Mouse (Mus musculus) limb, embryonic 12.5 days (tissue): ENCODE measurements around the gene Dsn1. TPM values are rescaled to one million over a fixed set of nuclear protein-coding genes. Genes with fewer than 3 reads are reported as not detected.
A peak's percentile ranks its signal among the peaks of the same experiment; 100 is the strongest.

Source experiments
- ATAC-seq: fragments of 200-750 bp; cut with Nextera tagmentation; 2 replicates; pipeline ENCODE4 v1.8.0; 2017; ENCODE audit warnings: low read depth, moderate TSS enrichment; ENCODE audit not compliant: insufficient number of reproducible peaks, insufficient read depth, low FRiP score, low TSS enrichment
- H3K27ac ChIP-seq: fragments of 300-500 bp; sonication (generic); 2 replicates; pipeline ENCODE4 v1.5.1; 2016; ENCODE audit warnings: mild to moderate bottlenecking, moderate library complexity
- H3K27me3 ChIP-seq: fragments of 300-500 bp; sonication (generic); 2 replicates; pipeline ENCODE4 v1.6.1; 2016; ENCODE audit warnings: mild to moderate bottlenecking, moderate library complexity
- H3K36me3 ChIP-seq: fragments of 300-500 bp; sonication (generic); 2 replicates; pipeline ENCODE4 v1.6.1; 2016; ENCODE audit warnings: mild to moderate bottlenecking, moderate library complexity
- H3K4me1 ChIP-seq: fragments of 300-500 bp; sonication (generic); replicated peaks from 2 replicates; pipeline ENCODE4 v1.6.1; 2016
- H3K4me2 ChIP-seq: fragments of 300-500 bp; sonication (generic); 2 replicates; pipeline ENCODE4 v1.6.1; 2016; ENCODE audit warnings: mild to moderate bottlenecking, moderate library complexity
- H3K4me3 ChIP-seq: fragments of 300-500 bp; sonication (generic); replicated peaks from 2 replicates; pipeline ENCODE4 v1.5.1; 2016; ENCODE audit warnings: mild to moderate bottlenecking
- H3K9ac ChIP-seq: fragments of 300-500 bp; sonication (generic); replicated peaks from 2 replicates; pipeline ENCODE4 v1.6.1; 2016; ENCODE audit warnings: mild to moderate bottlenecking, moderate library complexity
- H3K9me3 ChIP-seq: fragments of 300-500 bp; sonication (generic); 2 replicates; pipeline ENCODE4 v1.6.1; 2016; ENCODE audit warnings: mild to moderate bottlenecking, moderate library complexity
- WGBS: fragments of 180-500 bp; shearing (Covaris S2); methylation state at CpG from one replicate; pipeline ENCODE4 v1.1.7; 2016; 5-methylcytosine and 5-hydroxymethylcytosine counted together
- polyA plus RNA-seq: library from polyadenylated mRNA; unstranded; fragments of >200 nt; fragmentation: Nextera tagmentation; extraction: Ambion mirVana; gene quantifications from 2 replicates; pipeline ENCODE4 v1.2.1, GENCODE M21; 2016

Dsn1 gene
- polyA plus RNA-seq, 1 experiment from 2014 or later: 54.1 TPM

DNA sequence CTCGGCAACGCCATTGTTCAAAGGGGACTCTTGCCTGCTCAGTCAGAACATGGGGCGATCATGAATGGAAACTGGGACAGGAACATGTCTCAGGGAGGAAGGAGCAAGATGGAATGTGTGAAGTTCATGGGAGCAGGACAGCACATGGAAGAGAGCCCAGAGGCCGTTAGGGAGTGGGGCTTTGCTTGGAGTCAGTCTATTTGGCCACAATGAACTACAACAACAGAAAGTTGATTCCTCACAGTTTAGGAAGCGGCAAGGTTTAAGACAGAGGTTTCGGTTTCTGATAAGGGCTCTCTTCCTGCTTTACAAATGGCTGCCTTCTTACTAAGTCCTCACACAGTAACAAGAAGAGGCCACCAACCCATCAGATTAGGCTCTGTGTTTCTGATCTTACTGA, 39.6 kb downstream of the Dsn1 start:
- Histone ChIP-seq H3K4me3 (no peak overlapping the region), H3K27ac (no peak overlapping the region), H3K36me3 (no peaks in the 10 kb centered on the region), H3K9ac (no peak overlapping the region), H3K4me2 (no peak overlapping the region), H3K9me3 (no peaks in the 10 kb centered on the region), H3K27me3 (no peaks in the 10 kb centered on the region), H3K4me1 (no peaks in the 10 kb centered on the region)
- WGBS: 91% methylated on average over 6 of the region's 6 CpGs
- no peak for ATAC-seq

DNA sequence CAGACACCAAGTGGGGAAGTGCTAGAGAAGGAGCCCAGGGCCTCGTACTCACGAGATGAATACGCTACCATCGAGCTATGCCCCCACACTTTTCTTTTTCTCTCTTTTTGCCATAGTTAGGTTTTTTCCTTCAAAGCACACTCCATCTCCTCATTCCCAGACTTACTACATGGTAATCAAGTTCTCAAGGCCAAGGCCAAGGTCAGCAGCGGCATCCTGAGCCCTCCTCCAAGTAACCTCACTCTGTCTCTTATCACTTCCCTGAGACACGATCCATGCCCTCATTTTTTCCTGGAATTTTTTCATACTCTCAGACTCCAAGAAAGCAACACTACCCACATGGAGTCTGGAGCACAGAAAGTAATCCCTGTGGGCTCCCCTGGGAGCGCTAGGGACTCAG, 43.1 kb downstream of the Dsn1 start:
- no peaks in the 10 kb centered on the region for H3K27me3 ChIP-seq
- no peak overlapping the region for H3K27ac ChIP-seq
- H3K9ac ChIP-seq: no peak overlapping the region
- no peaks in the 10 kb centered on the region for H3K36me3 ChIP-seq
- H3K4me3 ChIP-seq: no peak overlapping the region
- no peak for ATAC-seq
- WGBS: 90% methylated on average over 7 of the region's 7 CpGs
- no peaks in the 10 kb centered on the region for H3K9me3 ChIP-seq
- H3K4me2 ChIP-seq: no peak overlapping the region
- H3K4me1 ChIP-seq: no peaks in the 10 kb centered on the region

DNA sequence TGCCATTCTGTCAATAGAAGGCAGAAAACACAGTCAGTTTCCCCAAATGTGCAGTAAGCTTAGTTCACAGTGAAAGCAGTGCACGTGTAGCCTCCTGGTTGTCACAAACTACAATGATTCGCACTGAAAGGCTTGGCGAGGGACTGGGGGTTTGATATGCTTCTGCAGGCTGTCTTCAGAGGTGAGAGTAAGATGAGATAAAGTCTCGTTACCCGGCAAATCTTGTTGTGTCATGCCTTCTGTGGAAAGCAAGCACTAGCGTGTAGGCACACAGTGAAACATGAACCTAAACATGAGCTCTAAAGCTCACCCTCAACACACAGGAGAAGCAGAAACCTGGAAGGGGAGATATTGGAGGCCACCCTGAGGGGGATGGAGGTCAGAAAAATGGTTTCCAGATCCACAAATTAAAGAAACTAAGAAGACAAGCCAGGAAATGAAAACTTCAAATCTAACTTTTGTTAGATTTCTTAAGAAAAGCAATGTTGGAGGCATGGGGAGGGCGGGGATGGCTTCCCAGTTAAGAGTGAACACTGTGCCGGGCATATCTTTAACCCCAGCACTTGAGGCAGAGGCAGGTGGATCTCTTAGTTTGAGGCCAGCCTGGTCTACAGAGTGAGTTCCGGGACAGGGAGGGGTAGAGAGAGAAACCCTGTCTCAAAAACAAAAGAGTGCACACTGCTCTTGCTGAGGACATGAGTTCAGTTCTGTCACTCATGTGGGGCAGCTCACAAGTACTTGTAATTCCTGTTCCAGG, 48.3 kb downstream of the Dsn1 start:
- H3K27ac ChIP-seq: no peak overlapping the region
- 86% methylated on average over 9 of the region's 9 CpGs for WGBS
- H3K4me2 ChIP-seq: no peak overlapping the region
- no peaks in the 10 kb centered on the region for H3K4me1 ChIP-seq
- no peaks in the 10 kb centered on the region; the same call in 1 of the 2 replicates for H3K36me3 ChIP-seq
- ATAC-seq: no peak
- no peaks in the 10 kb centered on the region for H3K27me3 ChIP-seq
- no peak overlapping the region for H3K4me3 ChIP-seq
- no peaks in the 10 kb centered on the region for H3K9me3 ChIP-seq
- peak overlapping the region; percentile 31; the same call in 1 of the 2 replicates for H3K9ac ChIP-seq

DNA sequence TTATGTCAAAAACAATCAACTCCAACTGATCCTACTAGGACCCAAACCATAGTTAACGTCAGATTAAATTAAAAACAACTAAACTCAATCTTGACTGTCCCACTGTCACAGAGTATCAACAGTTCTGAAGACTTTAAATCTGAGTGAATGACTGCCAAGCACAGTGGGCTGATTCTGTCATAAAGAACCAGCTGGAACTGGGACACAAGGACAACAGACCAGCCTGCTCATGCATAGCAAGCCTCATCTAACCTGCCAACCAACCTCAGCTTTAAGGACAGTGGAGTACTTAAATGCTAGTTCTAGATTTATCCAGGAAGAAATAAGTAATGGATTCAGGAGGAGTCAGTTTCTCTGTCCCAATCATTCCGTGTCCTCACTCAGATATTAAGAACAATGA, 49.9 kb downstream of the Dsn1 start:
- WGBS: 86% methylated on average over 2 of the region's 2 CpGs
- no peaks in the 10 kb centered on the region for H3K9me3 ChIP-seq
- no peak for ATAC-seq
- no peaks in the 10 kb centered on the region for H3K27me3 ChIP-seq
- H3K4me1 ChIP-seq: no peaks in the 10 kb centered on the region
- no peak overlapping the region for H3K27ac ChIP-seq
- no peaks in the 10 kb centered on the region; the same call in 1 of the 2 replicates for H3K36me3 ChIP-seq
- H3K4me2 ChIP-seq: no peak overlapping the region
- no peak overlapping the region for H3K4me3 ChIP-seq
- no peak overlapping the region for H3K9ac ChIP-seq

DNA sequence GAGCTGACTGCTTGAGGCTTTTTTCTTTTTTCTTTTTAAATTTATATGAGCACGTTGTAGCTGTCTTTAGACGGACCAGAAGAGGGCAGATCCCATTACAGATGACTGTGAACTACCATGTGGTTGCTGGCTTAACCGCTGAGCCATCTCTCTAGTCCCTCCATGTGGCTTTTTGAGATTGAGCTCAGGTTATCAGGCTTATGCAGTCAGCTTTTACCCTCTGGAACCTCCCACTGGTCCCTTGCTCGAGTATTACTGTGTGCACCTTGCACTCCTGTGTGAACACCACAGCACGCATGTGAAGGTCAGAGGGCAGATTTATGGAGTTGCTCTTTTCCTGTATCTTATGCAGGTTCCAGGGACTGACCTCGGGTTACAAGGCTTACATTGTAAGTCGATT, 50.6 kb downstream of the Dsn1 start:
- Histone ChIP-seq H3K36me3 (no peaks in the 10 kb centered on the region; the same call in 1 of the 2 replicates), H3K9ac (no peak overlapping the region), H3K4me2 (no peak overlapping the region), H3K4me1 (no peaks in the 10 kb centered on the region), H3K9me3 (no peaks in the 10 kb centered on the region), H3K27ac (no peak overlapping the region), H3K4me3 (no peak overlapping the region), H3K27me3 (no peaks in the 10 kb centered on the region)
- ATAC-seq: no peak
- WGBS: 72% methylated on average over 7 of the region's 7 CpGs

DNA sequence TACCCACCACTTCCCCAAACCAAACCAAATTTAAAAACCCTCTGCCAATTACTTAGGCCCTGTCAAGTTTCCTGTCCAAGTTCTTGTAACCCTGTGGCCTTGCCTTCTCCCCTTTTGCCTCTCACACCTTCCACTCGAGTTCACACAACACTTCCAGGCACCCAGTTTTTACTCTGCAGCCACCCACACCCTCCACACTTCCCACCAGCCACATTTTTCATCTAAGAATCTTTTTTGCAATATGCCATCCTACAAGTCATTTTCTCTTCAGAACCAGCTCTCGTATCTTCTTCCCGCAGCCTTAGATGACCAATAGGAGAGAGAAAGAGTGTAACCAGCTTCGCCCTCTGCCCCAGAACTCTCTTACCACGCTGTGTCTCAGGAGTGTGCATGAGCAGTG, 52.5 kb downstream of the Dsn1 start:
- ATAC-seq: no peak
- Histone ChIP-seq H3K27ac (no peak overlapping the region), H3K36me3 (peaks cover 2% of the 10 kb centered on the region; the same call in 1 of the 2 replicates), H3K9ac (no peak overlapping the region), H3K4me2 (no peak overlapping the region), H3K4me1 (no peaks in the 10 kb centered on the region), H3K9me3 (no peaks in the 10 kb centered on the region), H3K27me3 (no peaks in the 10 kb centered on the region), H3K4me3 (no peak overlapping the region)
- WGBS: 85% methylated on average over 5 of the region's 5 CpGs

DNA sequence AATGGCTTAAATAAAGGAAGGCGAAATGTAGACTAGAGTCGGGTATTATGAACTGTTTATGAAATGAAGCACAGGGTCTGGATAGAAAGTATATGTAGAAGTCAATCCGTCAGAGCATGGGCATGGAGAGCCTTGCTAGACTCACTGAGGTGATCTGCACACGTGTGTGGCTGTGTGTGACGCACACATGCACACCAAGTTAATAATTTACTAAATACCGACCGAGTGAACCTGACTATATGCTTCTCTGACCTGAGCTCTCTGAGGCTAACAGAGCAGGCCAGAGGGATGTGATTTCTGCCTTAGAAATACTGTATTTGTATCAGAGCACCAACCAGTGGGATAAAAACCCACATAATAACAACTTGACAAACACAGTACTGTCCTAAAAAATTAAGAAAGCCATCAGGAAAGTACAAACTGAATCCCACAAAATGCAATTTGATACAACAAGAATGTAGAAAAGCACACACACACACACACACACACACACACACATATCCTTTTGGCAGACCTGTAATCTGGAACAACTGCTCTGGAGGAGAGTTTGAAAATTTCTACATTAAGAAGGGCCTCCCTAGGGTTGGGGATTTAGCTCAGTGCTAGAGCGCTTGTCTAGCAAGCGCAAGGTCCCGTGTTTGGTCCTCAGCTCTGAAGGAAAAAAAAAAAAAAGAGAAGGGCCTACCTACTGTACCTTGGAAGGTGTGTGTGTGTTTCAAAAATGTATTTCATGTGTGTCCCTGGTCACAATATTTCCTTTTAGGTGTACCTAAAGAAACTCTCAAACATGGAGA, 55.5 kb downstream of the Dsn1 start:
- Histone ChIP-seq H3K9ac (no peak overlapping the region), H3K4me2 (no peak overlapping the region), H3K27me3 (no peaks in the 10 kb centered on the region), H3K4me3 (no peak overlapping the region), H3K36me3 (peaks cover 22% of the 10 kb centered on the region; the same call in 1 of the 2 replicates), H3K27ac (no peak overlapping the region), H3K9me3 (no peaks in the 10 kb centered on the region), H3K4me1 (no peaks in the 10 kb centered on the region)
- WGBS: 91% methylated on average over 10 of the region's 10 CpGs
- no peak for ATAC-seq

DNA sequence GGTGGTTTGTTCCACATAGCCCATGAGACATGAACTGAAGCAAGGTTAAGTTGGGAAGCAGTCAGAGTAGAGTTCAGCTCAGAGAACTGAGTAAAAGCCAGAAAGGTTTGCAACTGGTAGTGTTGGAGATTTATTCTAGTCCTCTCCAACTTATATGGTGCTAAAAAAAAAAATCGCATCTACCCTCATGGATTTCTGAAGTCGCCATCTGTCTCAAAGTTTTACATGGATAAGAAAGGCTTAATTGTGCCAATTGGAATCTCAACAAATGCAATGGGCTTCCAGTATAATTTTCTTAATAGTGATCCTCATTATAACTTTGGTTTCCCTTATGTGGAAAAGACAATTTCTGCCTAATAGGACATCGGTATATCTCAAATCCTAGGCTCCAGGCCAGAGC, 56.1 kb downstream of the Dsn1 start:
- H3K4me2 ChIP-seq: no peak overlapping the region
- H3K4me1 ChIP-seq: no peaks in the 10 kb centered on the region
- H3K9ac ChIP-seq: no peak overlapping the region
- ATAC-seq: no peak
- no peaks in the 10 kb centered on the region for H3K9me3 ChIP-seq
- H3K27ac ChIP-seq: no peak overlapping the region
- no peaks in the 10 kb centered on the region for H3K27me3 ChIP-seq
- WGBS: 92% methylated on average over 3 of the region's 3 CpGs
- no peak overlapping the region for H3K4me3 ChIP-seq
- peaks cover 23% of the 10 kb centered on the region; the same call in 1 of the 2 replicates for H3K36me3 ChIP-seq

Other genes with a start within 250 kb of the Dsn1 start
- gene Myl9, start 231.7 kb downstream of the Dsn1 start, polyA plus RNA-seq: 103 and 121 TPM in 2 replicates
- 83.6 and 89.8 TPM in 2 replicates for gene Tgif2, start 167.1 kb downstream of the Dsn1 start, polyA plus RNA-seq
- gene 4930518I15Rik, start 149.2 kb downstream of the Dsn1 start, polyA plus RNA-seq: 11.1 and 12.5 TPM in 2 replicates
- gene Rab5if, start 144.0 kb downstream of the Dsn1 start, polyA plus RNA-seq: 177 and 190 TPM in 2 replicates
- 0.58 and 0.76 TPM in 2 replicates for gene Sla2, start 120.0 kb downstream of the Dsn1 start, polyA plus RNA-seq
- 42.0 TPM in 2 replicates for gene Ndrg3, start 15.1 kb downstream of the Dsn1 start, polyA plus RNA-seq
- 5.0 and 5.6 TPM in 2 replicates for gene Soga1, start 72.1 kb upstream of the Dsn1 start, polyA plus RNA-seq
- not detected in 2 replicates for gene Tldc2, start 79.9 kb upstream of the Dsn1 start, polyA plus RNA-seq
- 25.6 and 27.3 TPM in 2 replicates for gene Samhd1, start 128.1 kb upstream of the Dsn1 start, polyA plus RNA-seq
- gene Rbl1, start 197.4 kb upstream of the Dsn1 start, polyA plus RNA-seq: 27.7 and 28.0 TPM in 2 replicates